Mouse (Mus musculus) lung, postnatal 0 days (tissue): ENCODE results near the gene Atp5c1.

ENCODE experiments used
- CTCF ChIP-seq: IDR thresholded peaks from 2 replicates; pipeline ENCODE4 v1.5.1; 2016; ENCODE audit warnings: antibody characterized with exemption, mild to moderate bottlenecking
- EP300 ChIP-seq: IDR thresholded peaks from 2 replicates; pipeline ENCODE4 v1.6.1; 2016; ENCODE audit warnings: antibody characterized with exemption, mild to moderate bottlenecking, control low read depth

DNA sequence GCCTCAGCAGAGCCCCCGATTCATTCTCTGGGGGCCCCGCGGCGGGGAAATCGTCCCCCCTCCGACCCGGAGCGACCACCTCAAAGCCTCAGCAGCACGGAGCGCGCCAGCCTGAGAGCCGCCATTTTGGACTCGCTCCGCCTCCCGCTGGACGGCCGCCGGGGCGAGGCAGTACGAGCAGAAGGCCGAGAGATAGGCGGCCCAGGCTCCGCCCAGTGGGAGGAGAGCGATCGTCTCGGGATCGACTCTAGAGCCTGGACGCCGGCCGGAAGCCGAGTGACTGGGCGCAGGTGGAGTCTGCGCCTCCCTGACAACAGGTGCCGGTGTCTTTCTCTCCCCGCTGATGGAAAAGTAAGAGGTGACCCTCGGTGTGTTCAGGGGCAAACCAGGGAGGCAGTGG, 31.8 kb downstream of the Atp5c1 start, which contains the start of gene Taf3:
- no peak; the same call in 1 of the 2 replicates for TF ChIP-seq CTCF
- TF ChIP-seq EP300, result no peak
